Mouse (Mus musculus) ES-E14 (cell line): ENCODE data around the gene Stk10.

Experiments
- HCFC1 ChIP-seq: IDR thresholded peaks from 2 replicates; pipeline ENCODE4 v1.6.1; 2012; ENCODE audit warnings: low read length, inconsistent platforms, borderline replicate concordance; ENCODE audit not compliant: insufficient read depth
- MAFK ChIP-seq: IDR thresholded peaks from 2 replicates; pipeline ENCODE4 v1.6.1; 2014; ENCODE audit warnings: mild to moderate bottlenecking, low read depth, low read length, inconsistent platforms; ENCODE audit not compliant: insufficient read depth
- ZC3H11A ChIP-seq: IDR thresholded peaks from 2 replicates; pipeline ENCODE4 v1.6.1; 2012; ENCODE audit warnings: low read depth, mild to moderate bottlenecking, inconsistent platforms, low read length, borderline replicate concordance

DNA sequence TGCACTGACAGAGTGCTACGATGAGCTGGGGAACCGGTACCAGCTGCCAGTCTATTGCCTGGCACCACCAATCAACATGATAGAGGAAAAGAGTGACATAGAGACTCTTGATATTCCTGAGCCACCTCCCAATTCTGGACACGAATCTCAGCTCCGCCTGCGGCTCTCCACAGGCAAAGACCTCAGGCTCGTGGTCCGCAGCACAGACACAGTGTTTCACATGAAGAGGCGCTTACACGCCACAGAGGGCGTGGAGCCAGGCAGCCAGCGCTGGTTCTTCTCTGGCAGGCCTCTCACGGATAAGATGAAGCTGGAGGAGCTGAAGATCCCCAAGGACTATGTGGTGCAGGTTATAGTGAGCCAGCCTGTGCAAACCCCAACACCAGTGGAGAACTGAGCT lies 17.0 kb upstream of the Stk10 start:
- no peak for TF ChIP-seq HCFC1
- no peak for TF ChIP-seq ZC3H11A
- no peak for TF ChIP-seq MAFK
